Mouse (Mus musculus) lung, embryonic 16.5 days (tissue): ENCODE data around the gene Msmo1. TPM values are rescaled to one million over a fixed set of nuclear protein-coding genes. Genes with fewer than 3 reads are reported as not detected.

Experiments
- ATAC-seq: fragments of 200-750 bp; cut with Nextera tagmentation; 2 replicates; pipeline ENCODE4 v1.8.0; 2017; ENCODE audit warnings: low read depth, mild to moderate bottlenecking, moderate library complexity
- H3K27ac ChIP-seq: fragments of 300-500 bp; sonication (generic); 2 replicates; pipeline ENCODE4 v1.5.1; 2014; ENCODE audit warnings: mild to moderate bottlenecking, control low read depth, low read length
- H3K27me3 ChIP-seq: fragments of 300-500 bp; sonication (generic); 2 replicates; pipeline ENCODE4 v1.6.1; 2014; ENCODE audit warnings: low read depth, low read length, mixed read lengths; ENCODE audit not compliant: control insufficient read depth, insufficient read depth
- H3K36me3 ChIP-seq: fragments of 300-500 bp; sonication (generic); 2 replicates; pipeline ENCODE4 v1.6.1; 2014; ENCODE audit warnings: low read length; ENCODE audit not compliant: control insufficient read depth, insufficient read depth
- H3K4me1 ChIP-seq: fragments of 300-500 bp; sonication (generic); replicated peaks from 2 replicates; pipeline ENCODE4 v1.6.1; 2014; ENCODE audit warnings: low read length, mixed read lengths; ENCODE audit not compliant: control insufficient read depth, insufficient read depth
- H3K4me2 ChIP-seq: fragments of 300-500 bp; sonication (generic); 2 replicates; pipeline ENCODE4 v1.6.1; 2014; ENCODE audit warnings: low read depth, low read length, control low read depth
- H3K4me3 ChIP-seq: fragments of 300-500 bp; sonication (generic); 2 replicates; pipeline ENCODE4 v1.5.1; 2014; ENCODE audit warnings: mild to moderate bottlenecking, low read length, control low read depth
- H3K9ac ChIP-seq: fragments of 300-500 bp; sonication (generic); 2 replicates; pipeline ENCODE4 v1.6.1; 2014; ENCODE audit warnings: low read length, control low read depth
- H3K9me3 ChIP-seq: fragments of 300-500 bp; sonication (generic); 2 replicates; pipeline ENCODE4 v1.6.1; 2016; ENCODE audit warnings: low read length; ENCODE audit not compliant: control insufficient read depth
- WGBS: fragments of 180-500 bp; shearing (Covaris S2); extraction: QIAGEN DNeasy Blood & Tissue Kit; methylation state at CpG from one replicate; pipeline ENCODE4 v1.1.7; 2014; 5-methylcytosine and 5-hydroxymethylcytosine counted together
- polyA plus RNA-seq: library from polyadenylated mRNA; unstranded; fragments of >200 nt; fragmentation: Nextera tagmentation; extraction: Ambion mirVana; gene quantifications from 2 replicates; pipeline ENCODE4 v1.2.1, GENCODE M21; 2015

Msmo1 gene
- polyA plus RNA-seq, result 44.1 and 47.5 TPM in 2 replicates

- no peaks in the 10 kb centered on the region for H3K9me3 ChIP-seq
- ATAC-seq, result peak; percentile 100
- H3K9ac ChIP-seq, result peak within 1 kb of the TSS; percentile 71
- peak within 1 kb of the TSS; percentile 75 for H3K4me3 ChIP-seq
- under 1% methylated on average over 58 of the region's 60 CpGs for WGBS
- H3K27ac ChIP-seq, result peak within 1 kb of the TSS; percentile 39; the same call in 1 of the 2 replicates
- H3K36me3 ChIP-seq, result peaks cover 5% of the 10 kb centered on the region; the same call in 1 of the 2 replicates
- peak within 1 kb of the TSS; percentile 78 for H3K4me2 ChIP-seq
- no peaks in the 10 kb centered on the region for H3K27me3 ChIP-seq
- H3K4me1 ChIP-seq, result peaks cover 11% of the 10 kb centered on the region; the same call in 1 of the 2 replicates
Observed at GRCm38 (mm10) chr8:64733271-64733943, at the start of gene Msmo1. Gene Msmo1 (minus strand): TSS chr8:64733792.

GRCm38 (mm10) chr8:64781947-64782346 is 48.4 kb upstream of the Msmo1 start:
- no peaks in the 10 kb centered on the region for H3K36me3 ChIP-seq
- H3K27me3 ChIP-seq, result no peaks in the 10 kb centered on the region
- no peaks in the 10 kb centered on the region for H3K9me3 ChIP-seq
- no peak overlapping the region for H3K9ac ChIP-seq
- 54% methylated on average over 6 of the region's 6 CpGs for WGBS
- no peak for ATAC-seq
- no peak overlapping the region for H3K27ac ChIP-seq
- no peak overlapping the region for H3K4me3 ChIP-seq
- no peaks in the 10 kb centered on the region for H3K4me1 ChIP-seq
- H3K4me2 ChIP-seq, result no peak overlapping the region

DNA sequence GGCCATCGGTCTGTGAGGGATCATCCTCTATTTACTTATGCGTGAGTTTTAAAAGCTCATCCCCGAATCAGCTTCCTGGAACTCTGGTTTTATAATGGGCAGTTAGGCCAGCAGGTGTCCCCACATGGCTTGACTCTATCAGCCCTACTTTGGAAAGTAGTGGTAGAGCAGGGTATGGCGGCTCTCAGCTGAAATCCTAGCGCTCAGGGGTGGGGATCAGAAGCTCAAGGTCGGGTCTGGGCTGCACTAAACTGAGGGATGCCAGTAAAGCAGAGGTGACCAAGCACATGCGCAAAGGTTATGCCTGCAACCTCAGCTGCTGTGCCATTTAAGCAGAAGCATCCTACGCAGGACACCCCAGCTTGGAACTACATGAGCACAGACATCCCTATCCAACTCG is 44.3 kb upstream of the Msmo1 start:
- no peak for ATAC-seq
- no peak overlapping the region for H3K9ac ChIP-seq

GRCm38 (mm10) chr8:64774136-64774535 is 40.5 kb upstream of the Msmo1 start:
- Histone ChIP-seq H3K9me3 (no peaks in the 10 kb centered on the region), H3K9ac (no peak overlapping the region), H3K27me3 (no peaks in the 10 kb centered on the region), H3K27ac (no peak overlapping the region), H3K4me3 (no peak overlapping the region), H3K36me3 (no peaks in the 10 kb centered on the region; the same call in 1 of the 2 replicates), H3K4me1 (no peaks in the 10 kb centered on the region), H3K4me2 (no peak overlapping the region)
- 97% methylated on average over 6 of the region's 6 CpGs for WGBS
- ATAC-seq, result no peak

More for the DNA sequence above, 44.3 kb upstream of the Msmo1 start:
- H3K9me3 ChIP-seq, result no peaks in the 10 kb centered on the region
- no peaks in the 10 kb centered on the region; the same call in 1 of the 2 replicates for H3K36me3 ChIP-seq
- H3K4me3 ChIP-seq, result no peak overlapping the region
- H3K27ac ChIP-seq, result no peak overlapping the region
- no peak overlapping the region for H3K4me2 ChIP-seq
- 75% methylated on average over 9 of the region's 9 CpGs for WGBS
- no peaks in the 10 kb centered on the region for H3K27me3 ChIP-seq
- H3K4me1 ChIP-seq, result no peaks in the 10 kb centered on the region

- no peak overlapping the region for H3K9ac ChIP-seq
- no peak overlapping the region for H3K27ac ChIP-seq
- WGBS, result 88% methylated on average over 7 of the region's 7 CpGs
- ATAC-seq, result no peak
- no peaks in the 10 kb centered on the region for H3K27me3 ChIP-seq
- H3K4me1 ChIP-seq, result no peaks in the 10 kb centered on the region
- H3K4me2 ChIP-seq, result no peak overlapping the region
- no peak overlapping the region for H3K4me3 ChIP-seq
- no peaks in the 10 kb centered on the region for H3K9me3 ChIP-seq
- H3K36me3 ChIP-seq, result no peaks in the 10 kb centered on the region; the same call in 1 of the 2 replicates
Observed at GRCm38 (mm10) chr8:64770814-64771213, 37.2 kb upstream of the Msmo1 start.

- H3K27ac ChIP-seq, result no peak overlapping the region
- 80% methylated on average over 7 of the region's 7 CpGs for WGBS
Observed at GRCm38 (mm10) chr8:64769586-64769985, 36.0 kb upstream of the Msmo1 start.

GRCm38 (mm10) chr8:64768645-64769044 is 35.1 kb upstream of the Msmo1 start:
- no peaks in the 10 kb centered on the region for H3K36me3 ChIP-seq
- H3K27ac ChIP-seq, result no peak overlapping the region
- no peaks in the 10 kb centered on the region for H3K27me3 ChIP-seq
- H3K4me1 ChIP-seq, result no peaks in the 10 kb centered on the region
- no peak overlapping the region for H3K4me2 ChIP-seq
- no peak overlapping the region for H3K9ac ChIP-seq
- no peaks in the 10 kb centered on the region for H3K9me3 ChIP-seq
- H3K4me3 ChIP-seq, result no peak overlapping the region
- no peak for ATAC-seq
- WGBS, result 82% methylated on average over 7 of the region's 9 CpGs

More at GRCm38 (mm10) chr8:64769586-64769985, 36.0 kb upstream of the Msmo1 start:
- ATAC-seq, result no peak
- no peak overlapping the region for H3K4me3 ChIP-seq
- H3K9me3 ChIP-seq, result no peaks in the 10 kb centered on the region
- no peak overlapping the region for H3K9ac ChIP-seq
- H3K4me1 ChIP-seq, result no peaks in the 10 kb centered on the region
- no peaks in the 10 kb centered on the region for H3K27me3 ChIP-seq
- no peak overlapping the region for H3K4me2 ChIP-seq
- H3K36me3 ChIP-seq, result no peaks in the 10 kb centered on the region

GRCm38 (mm10) chr8:64767047-64767446 is 33.5 kb upstream of the Msmo1 start:
- Histone ChIP-seq H3K4me1 (no peaks in the 10 kb centered on the region), H3K27me3 (no peaks in the 10 kb centered on the region), H3K27ac (no peak overlapping the region), H3K9ac (no peak overlapping the region), H3K4me2 (no peak overlapping the region), H3K4me3 (no peak overlapping the region), H3K36me3 (no peaks in the 10 kb centered on the region), H3K9me3 (no peaks in the 10 kb centered on the region)
- 88% methylated on average over 9 of the region's 9 CpGs for WGBS
- no peak for ATAC-seq

DNA sequence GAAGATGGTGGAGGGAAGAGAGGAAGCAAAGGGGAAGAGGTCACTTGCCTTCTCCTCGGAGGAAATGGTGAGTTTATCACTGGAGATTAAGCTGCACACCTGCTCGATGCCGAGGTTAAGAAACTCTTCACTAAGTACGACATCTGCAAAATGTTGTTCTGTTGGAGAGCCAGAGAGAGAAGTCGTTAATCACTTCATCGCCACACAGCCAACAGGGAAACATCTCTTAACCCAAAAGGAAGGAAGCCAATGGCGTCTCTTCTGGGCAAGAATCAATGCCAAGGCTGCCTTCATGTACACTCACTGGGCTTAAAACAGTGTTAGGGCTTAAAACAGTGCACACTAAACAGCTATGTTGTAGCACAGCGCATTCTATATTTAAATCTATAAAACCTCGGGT is 30.5 kb upstream of the Msmo1 start:
- Histone ChIP-seq H3K9ac (no peak overlapping the region), H3K36me3 (no peaks in the 10 kb centered on the region), H3K4me1 (no peaks in the 10 kb centered on the region), H3K27ac (no peak overlapping the region), H3K27me3 (no peaks in the 10 kb centered on the region), H3K9me3 (no peaks in the 10 kb centered on the region), H3K4me2 (no peak overlapping the region), H3K4me3 (no peak overlapping the region)
- 62% methylated on average over 9 of the region's 9 CpGs for WGBS
- ATAC-seq, result no peak
